Mouse (Mus musculus): ENCODE data around the gene Hnrnpr.

The Hnrnpr gene

DNA sequence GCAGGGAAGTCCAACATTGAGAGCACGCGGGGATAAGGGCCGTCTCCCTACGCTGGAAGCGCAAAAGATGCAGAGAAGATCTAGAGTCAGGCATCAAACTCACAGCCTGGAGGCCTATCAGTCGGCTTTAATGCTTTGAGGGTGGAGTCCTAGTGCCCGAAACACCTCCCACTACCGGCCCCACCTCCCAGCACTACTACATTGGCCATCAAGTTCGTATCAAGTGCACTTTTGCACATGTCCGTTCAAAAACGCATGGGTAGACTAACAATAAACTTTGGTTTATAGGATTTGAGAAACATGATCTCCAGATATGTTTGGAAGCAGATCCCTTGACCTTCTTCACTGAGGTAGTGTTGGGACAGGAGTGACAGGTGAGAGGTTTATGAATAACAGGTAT is 962 bp upstream of the Hnrnpr start:
- peak; percentile 43 to 45 for DNase-seq

DNA sequence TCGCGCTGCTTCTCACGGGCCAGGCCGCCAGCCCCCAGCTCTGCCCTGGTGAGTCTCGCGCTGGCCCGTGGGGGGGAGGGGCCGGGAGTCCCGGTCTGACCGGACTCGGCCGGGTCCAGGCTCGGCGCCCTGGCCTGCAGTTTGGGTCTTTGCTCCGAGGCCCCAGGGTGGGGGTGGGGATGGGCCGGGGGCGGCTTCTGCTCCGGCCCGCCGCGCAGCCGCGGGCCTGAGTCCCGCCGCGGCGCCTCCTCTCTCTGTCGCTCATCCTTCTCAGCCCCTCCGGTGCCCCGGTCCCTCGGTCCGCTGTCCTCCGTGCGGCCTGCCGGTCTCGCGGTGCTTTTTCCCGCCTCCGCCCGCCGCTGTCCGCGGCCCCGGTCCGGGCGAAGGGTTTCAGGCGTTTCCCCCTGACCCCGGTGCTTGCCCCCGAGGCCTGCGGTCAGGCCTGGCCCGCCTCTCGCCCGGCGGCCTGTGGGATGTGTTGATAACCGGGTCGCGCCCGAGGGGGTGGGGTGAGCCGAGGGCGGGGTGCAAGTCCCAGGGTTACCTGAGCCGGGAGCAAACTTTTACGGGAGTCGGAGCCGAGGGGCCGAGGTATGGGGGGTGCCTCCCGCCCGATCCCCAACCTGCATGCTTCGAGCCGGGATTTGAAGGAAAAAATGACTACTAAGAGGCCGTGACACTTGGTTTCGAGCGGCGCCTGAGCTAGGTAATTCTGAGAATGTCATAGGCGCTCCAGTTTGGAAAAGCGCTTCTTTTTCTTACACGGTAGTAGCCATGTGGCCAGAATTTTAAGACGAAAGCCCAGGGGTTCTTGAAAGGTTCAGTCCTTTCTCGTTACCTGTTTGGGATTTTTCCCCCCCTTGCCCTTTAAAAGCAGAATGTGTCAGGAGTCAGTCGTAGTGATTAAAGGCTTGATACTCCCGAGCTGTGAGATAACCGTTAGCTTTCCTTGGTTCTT is 579 bp downstream of the Hnrnpr start:
- DNase-seq: peak; percentile 63 to 68

DNA sequence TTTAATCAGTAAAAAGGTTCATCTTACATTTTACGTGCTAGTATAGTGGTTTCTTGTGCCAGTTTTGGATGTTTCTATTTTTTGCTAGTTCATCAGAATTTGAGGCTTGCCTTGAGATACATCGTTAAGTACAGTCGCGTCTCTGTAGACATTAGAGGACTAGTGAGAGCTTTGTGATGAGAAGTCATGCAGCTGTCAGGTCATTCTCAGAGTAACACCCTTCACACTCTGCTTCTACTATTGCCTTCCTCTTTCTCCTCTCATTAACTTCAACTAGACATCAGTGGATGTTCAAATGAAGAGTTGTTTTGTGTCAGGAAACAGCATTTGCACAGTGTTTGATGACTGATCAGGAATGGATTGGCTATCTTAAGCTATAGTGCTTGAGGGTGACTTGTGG is 1.9 kb downstream of the Hnrnpr start:
- DNase-seq: no peak

DNA sequence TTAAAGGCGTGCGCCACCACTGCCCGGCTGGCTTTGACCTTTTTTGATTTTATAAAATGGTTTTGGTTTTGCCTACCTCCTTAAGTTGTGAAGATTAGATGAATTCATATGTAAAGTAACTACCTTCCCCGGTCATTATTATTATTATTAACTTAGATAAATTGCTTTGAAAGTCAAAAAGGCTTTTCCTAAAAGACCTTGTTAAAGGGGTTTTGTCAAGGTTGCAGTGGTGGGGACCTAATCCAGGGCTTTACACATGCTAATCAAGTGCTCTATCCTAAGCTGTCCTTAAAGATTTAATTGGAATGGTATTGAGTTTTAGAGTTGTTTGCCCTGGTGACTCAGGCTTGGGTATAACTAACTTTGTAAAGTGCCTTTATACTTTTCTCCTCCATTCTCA is 6.9 kb downstream of the Hnrnpr start:
- DNase-seq: no peak

DNA sequence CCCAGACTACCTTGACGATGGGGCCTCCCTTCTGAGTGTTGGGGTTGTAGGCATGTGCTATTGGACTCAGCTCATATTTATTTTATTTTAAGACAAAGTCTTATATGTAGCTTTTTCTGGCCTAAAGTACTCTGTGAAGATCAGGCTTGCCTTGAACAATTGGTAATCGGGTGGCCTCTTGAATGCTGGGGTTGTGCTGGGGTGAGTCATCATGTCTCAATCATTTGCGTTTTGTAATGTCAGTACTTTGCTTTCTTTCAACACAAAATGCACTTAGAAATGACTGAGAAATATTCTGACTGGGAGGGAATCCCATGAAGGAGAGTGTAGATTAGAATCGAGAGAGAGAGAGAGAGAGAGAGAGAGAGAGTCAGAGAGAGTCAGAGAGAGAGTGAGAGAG is 9.3 kb downstream of the Hnrnpr start:
- DNase-seq: no peak

DNA sequence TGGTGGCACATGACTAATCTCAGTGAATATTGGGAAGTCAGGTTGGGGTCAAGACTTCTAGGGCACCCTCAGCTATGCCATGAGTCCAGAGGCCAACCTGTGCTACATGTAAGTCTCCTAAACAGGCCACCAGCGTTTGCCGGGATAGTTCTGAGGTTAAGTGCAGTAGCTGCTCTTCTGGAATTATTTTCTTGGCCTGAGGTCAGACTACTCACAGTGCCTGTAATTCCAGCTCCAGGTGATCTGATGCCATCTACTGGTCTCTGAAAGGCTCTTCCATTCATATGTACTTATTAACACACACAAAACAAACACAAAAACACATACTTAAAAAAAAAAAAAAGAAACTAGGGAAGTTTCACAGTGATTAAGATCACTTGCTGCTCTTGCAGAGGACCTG is 13.5 kb downstream of the Hnrnpr start:
- peak; percentile 41 to 53 for DNase-seq

DNA sequence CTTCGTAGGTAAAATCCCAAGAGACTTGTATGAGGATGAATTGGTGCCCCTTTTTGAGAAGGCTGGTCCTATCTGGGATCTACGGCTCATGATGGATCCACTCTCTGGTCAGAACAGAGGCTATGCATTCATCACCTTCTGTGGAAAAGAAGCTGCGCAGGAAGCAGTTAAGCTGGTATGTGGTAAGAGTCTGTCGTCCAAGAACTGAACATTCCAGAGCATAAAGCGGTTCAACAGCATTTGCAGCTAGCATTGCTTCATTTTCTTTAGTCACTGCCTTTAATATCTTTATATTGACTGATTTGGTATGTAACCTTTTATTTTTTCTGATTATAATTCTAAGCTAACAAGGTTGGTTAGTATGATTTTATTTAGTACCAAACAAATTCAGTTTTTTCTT is 16.5 kb downstream of the Hnrnpr start:
- DNase-seq: no peak

DNA sequence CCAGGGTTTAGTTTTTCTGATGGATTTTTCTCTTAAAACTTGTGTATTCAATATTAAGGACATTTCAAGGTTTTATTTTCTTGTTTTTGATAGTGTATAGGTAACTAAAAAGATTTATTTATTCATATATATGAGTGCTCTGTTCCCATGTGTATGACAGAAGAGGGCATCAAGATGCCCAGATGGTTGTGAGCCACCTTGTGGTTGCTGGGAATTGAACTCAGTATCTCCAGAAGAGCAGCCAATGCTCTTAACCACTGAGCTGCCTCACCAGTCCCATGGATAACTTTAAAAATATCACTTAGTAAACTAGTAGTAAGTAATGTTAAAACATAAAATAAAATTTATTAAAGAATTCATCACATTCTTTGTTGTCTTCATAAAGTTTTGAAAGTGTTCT is 17.4 kb downstream of the Hnrnpr start:
- DNase-seq: peak; percentile 22 to 32

DNA sequence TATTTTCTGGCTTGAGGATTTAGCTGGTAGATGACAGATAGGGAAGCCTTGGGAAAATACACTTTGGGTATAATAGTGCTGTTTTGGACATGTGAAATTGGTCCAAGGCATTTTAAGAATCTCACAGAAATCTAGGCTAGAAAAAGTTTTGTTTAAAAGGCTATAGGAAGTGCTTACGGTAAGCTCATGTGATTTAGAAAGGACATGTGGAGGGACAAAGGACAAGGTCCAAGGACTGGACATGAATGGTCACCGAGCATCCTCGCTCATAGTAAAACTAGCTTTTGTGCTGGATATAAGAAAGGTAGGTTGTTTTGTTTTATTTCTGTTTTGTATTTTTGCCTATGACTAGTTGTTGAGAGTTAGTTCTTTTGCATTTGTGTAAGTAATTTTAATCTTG is 21.0 kb downstream of the Hnrnpr start:
- no peak for DNase-seq

DNA sequence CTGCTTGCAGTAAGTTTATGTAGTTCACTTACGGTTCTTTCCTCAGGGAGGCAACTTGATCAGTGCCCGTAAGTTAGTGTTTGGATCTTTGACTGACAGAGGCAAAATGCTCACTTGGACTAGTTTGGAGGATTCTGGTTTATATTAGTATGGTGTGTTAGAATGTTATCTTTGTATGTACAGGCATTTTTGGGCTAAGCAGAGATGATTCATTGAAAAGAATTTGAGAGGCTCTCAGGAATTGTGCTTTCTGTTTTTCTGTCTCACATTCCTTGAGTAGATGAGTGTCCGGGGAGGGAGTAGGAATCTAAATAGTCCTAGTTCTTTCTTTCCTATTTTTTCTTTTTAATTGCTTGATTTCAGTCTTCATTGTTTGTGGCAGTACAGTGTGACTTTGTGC is 22.4 kb downstream of the Hnrnpr start:
- DNase-seq: no peak

DNA sequence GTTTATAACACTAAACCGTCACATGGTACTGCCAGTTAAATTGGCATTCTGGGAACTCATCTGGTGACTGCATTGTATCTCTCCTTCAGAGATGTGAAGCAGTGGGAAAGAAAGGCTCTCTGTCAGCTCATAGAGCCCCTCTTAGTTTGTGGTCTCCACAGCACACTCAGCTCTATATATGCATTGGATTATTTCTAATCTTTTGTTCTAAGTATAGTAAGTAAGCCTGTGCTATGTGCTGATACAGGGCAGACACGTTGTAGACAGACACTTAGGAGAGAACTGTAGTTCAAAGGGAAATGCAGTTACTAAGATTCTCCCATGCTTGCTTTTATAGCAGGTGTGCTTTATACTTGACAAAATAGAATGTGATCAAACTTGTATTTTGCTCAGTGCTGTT is 24.3 kb downstream of the Hnrnpr start:
- DNase-seq: no peak

DNA sequence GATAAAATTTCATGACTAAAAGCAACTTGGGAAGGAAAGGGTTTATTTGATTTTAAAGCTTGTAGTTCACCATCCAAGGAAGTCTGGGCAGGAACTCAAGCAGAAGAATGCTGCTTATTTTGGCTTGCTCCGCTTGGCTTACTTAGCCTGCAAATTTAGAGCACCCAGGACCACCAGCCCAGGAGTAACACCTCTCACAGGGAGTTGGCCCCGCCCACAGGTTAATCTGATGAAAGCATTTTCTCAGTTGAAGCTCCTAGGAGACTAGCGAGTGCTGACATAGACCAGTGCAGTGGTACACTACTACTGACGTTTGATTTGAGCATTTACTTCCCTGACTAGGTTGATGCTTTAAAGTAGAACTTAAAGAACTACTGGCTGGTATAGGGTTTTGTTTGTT is 26.4 kb downstream of the Hnrnpr start:
- no peak for DNase-seq

DNA sequence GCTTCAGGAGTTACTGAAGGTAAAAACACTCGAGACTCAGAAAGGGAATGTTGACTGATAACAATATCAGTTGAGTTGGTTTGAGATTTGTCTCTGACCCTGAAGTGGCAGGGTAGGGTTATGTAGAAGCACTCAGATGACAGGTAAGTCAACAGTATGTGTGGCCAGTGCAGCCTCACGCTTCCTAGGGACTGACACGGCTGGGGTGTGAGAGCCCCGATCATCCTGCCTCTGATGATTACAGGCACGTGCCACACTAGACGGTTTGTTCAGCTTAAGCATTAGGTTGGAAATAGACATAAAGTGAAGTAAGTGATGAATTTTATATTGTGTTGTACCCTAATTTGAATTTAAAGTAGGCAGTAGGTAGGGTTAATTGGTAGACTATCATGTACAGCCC is 38.9 kb downstream of the Hnrnpr start:
- DNase-seq: no peak

DNA sequence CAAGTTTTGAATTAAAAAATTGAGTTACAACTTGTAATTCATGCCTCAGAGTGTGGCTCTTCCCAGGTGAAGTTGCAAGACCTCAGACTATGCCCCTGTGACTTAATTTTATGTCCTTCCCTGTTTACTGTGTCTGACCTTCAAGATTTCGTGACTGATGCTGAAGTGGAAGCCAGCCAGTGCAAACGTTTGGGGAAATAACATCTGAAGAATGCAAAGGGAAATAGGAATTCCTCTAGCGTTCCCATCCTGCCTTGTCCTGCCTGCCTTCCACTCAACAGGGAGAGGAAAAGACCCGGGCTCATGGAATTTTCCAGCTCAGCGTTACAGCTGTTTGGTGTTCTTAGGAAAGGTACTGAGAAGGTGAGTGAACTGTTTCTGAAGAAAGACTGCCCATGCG is 46.3 kb downstream of the Hnrnpr start:
- DNase-seq: no peak

DNA sequence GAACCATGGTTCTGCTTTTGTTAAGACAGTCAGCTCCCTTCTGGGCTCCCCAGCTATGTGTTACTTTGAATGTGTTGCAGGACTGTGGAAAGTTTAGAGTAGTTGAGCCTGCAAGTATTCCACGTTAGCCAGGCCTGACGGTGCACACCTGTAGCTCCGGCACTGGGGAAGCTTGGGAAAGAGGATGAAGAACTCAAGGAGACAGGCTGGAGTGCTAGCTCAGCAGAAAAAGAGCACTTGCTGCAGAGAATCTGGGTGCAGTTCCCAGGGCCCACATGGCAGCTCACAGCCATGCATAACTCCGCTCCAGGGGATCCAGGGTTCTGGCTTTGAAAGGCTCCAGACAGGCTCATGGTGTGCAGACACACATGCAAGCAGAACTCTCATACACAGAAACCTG is 46.7 kb downstream of the Hnrnpr start:
- DNase-seq: no peak

DNA sequence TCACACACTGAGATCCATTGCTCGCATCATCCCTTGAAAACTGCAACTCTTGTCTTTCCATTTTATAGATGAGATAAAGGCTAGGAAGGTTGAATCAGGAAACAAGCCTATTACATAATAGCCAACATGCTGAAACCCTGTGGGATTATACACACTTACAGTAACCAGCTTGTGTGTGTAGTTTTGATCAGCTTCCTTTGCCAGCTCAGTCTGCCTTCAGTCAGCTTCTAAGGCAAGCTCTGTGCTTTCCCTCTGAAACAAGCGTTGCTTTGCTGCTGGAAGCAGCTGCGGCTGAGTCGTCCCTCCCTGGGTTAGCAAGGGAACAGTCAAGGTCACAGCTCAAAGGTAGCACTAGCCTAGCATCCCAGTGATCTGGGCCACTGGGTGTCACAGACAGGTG is 57.1 kb downstream of the Hnrnpr start:
- no peak for DNase-seq

DNA sequence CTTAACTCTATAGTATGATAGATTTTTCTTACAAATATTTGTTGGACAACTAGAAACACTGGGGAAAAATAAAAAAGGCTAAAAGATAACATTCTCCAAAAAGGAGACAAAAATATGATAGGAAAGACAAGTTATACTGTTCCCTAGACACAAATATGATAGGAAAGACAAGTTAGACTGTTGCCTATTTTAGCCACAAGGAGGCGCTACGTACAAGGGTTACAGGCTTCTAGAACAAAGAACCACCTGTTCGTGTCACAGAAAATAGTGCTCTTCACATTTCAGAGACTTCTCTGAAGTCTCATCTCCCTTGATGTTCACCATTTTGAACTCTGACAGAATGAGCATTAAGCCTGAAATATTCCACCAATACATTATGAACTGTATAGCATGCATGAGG is 59.0 kb downstream of the Hnrnpr start:
- peak; percentile 78 to 86 for DNase-seq

DNA sequence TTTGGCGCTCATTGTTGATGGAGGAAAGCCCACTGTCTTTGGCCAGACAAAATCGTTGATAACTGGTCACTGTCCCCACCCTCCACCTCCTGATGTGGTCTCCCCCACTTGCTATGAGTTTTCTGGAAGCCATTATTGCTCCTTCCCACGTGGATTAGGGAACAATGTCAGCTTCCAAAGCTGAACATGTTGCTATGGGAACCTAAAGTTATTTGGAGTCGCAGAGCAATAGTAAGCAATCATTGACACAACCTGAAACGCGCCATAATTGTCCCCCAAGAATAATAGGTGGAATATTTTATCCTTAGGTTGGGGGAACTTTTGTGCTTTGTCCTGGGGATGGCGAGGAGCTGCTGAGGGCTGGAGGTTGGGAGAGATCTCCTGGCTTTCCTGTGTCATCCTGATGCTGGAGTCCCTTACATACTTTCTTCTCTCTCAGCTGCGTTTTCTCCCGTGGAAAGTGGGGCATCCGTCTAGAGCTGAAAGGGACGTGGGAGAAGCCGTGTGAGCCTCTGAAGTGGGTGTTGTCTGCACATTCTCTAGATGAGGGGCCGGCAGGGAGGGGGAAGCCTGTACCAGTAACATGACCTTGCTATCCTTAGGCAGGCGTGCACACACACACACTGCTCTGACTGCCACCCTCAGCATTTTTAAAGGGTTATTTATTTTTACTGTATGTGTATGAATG is 62.9 kb downstream of the Hnrnpr start:
- DNase-seq: no peak

DNA sequence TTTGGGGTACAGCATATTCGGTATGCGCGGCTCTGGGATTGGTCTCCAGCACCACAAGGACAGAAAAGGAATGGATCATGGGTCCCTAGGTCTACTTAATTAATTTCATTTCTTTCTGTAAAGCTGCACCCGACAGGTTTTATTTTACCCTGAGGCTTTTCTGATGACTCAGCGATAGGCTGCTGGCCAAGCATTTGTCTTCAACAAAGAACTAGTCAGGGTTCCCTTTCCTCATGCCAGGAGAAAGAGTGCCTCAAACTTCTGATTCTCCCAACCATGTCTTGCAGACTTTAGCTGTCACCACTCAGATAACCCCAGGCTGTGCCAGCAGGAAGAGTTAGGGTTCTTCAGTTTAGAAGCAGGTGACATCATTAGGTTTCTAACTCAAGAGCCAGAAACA is 66.3 kb downstream of the Hnrnpr start:
- DNase-seq: no peak

DNA sequence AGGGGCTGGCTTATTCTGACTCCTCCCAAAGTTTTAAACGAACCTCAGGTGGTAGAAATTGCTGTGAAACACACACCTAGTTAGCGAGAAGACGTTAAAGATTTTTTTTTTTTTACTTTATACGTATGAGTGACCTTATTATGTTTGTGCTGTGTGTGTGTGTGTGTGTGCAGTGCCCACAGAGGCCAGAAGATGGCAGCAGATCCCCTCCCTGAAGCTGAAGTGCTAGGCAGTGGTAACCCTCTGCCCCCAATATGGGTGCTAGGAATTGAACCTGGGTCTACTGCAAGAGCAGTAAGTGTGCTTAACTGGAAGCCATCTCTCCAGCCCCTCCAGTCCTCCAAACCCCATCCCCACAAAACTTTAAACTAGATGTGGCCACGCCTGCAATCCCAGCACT is 72.3 kb downstream of the Hnrnpr start:
- DNase-seq: peak; percentile 11 to 13

DNA sequence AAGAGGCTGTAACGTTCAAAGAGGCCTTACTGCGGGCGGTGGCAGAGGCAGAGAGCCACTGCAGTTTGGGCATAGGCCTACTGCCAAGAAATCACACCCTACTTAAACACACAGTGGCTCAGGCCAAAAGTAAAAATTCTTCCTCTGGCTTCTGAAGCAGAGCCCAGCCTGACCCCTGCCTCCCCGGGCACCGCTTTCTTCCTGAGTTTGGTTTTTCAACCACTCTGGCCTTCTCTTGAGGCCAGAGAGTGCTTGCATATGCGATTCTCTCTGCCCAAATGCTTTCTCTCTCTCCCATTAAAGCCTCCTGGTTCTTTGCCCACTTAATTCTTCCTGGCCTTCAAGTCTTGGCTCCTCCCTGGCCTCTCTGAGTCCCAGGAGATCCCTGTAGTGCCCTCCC is 73.1 kb downstream of the Hnrnpr start:
- no peak for DNase-seq

DNA sequence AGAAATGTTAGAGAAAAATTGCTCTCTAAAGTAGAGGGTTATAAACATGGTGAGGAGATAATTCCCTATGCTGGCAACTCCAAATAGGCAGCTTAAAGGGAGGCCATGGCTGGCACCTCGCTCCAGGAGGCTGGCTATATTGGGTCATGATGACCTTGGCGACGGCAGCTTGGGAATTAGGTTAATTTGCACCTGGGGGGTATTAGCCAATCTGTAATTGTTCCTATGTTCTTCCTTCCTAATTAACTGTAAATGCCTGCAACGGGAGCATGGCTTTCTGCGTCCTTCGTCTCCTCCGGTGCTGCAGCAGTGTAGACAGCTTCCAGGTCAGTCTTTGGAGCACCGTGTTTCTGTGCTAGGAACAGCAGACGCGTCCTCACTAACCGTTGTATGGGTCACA is 76.5 kb downstream of the Hnrnpr start:
- DNase-seq: peak in 1 of 2 experiments; percentile 11

DNA sequence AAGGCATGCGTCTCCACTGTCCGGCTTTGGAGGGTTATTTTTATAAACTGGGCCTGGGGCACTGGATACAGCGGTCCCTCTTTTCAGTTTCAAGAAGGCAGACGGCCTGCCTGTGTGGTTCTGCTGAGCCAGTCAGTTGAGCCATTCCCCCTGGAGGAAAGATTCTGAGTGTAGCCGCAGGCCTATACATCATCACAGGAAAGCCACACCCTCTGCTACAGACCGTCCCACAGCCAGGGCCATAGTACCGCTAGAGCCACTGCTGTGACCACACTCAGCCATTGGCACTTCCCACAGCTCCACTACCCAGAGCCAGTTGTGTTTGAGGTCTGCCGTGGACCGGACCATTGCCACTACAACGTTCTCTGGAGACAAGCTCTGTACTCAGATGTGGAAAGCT is 91.1 kb downstream of the Hnrnpr start:
- no peak for DNase-seq

DNA sequence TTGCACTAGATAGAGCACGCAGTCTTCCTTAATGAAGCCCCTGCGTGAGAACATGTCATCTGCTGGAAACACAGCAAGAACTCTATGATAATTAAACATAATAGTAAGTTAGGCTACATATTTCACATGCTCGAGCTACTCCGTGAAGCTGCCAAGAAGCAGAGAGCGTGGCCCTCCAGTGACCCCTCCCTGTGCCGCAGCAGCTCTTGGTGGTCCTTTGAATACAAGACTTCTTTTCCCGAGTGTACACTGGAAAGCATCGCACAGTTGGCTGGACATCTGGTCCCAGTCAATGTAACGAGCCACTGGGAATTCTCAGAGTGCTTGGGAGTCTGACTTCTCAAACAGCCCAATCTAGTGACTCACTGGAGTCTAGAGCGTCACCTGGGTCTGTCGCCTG is 97.1 kb downstream of the Hnrnpr start:
- no peak for DNase-seq
